Mouse (Mus musculus): ENCODE measurements at regions not wholly inside any gene's neighbourhood (a gene's known extent, or its start where the extent isn't known, plus 50 kb on each side); places are given as distances from the start of the nearest gene placed in this dataset.

GRCm38 (mm10) chr12:95850144-95850803 is 158.2 kb downstream of the Flrt2 start:
- no peak for DNase-seq (ENCODE audit: low read depth)

GRCm38 (mm10) chr12:95877661-95878060 is 185.6 kb downstream of the Flrt2 start:
- DNase-seq (ENCODE audit: low read depth), result peak; percentile 36
